Mouse (Mus musculus): Measurements from ENCODE around the gene Zbed5.
"Not testable (repeated sequence)": the region's sequence is repeated elsewhere in the genome, so short reads cannot be mapped to it uniquely, and the experiment has no call there.

Zbed5 gene

GRCm38 (mm10) chr5:129895198-129896088 is at the start of gene Zbed5:
Gene Zbed5, plus strand, starts transcription at chr5:129895723.
- in situ Hi-C loops (cut with MboI, MseI): no loop called here

- in situ Hi-C loops (cut with MboI, MseI): loop anchor here (5.0 kb wide), 2 partner anchors 55 to 840 kb away; partner anchors contain the start of gene Stx2 (in 1 of the 2)
These were observed 48.6 kb upstream of the Zbed5 start, which contains the start of gene Sumf2 for GRCm38 (mm10) chr5:129846752-129847557. Gene Sumf2, plus strand, starts transcription at chr5:129846986.

- in situ Hi-C loops (cut with MboI, MseI): loop anchor here (5.0 kb wide), 2 partner anchors 55 to 840 kb away; partner anchors contain the start of gene Stx2 (in 1 of the 2)
These were observed 48.0 kb upstream of the Zbed5 start for GRCm38 (mm10) chr5:129847558-129847820.

GRCm38 (mm10) chr5:129855163-129855562 is 40.4 kb upstream of the Zbed5 start:
- in situ Hi-C loops (cut with MboI, MseI): loop anchor here in 1 of 2 experiments (25.0 kb wide), 1 partner anchor 668 kb away; no protein-coding TSS in a partner anchor

GRCm38 (mm10) chr5:129856414-129856813 is 39.1 kb upstream of the Zbed5 start:
- in situ Hi-C loops (cut with MboI, MseI): loop anchor here in 1 of 2 experiments (25.0 kb wide), 1 partner anchor 669 kb away; no protein-coding TSS in a partner anchor

- in situ Hi-C loops (cut with MboI, MseI): loop anchor here in 1 of 2 experiments (10.0 to 25.0 kb wide), 2 partner anchors 258 to 675 kb away; no protein-coding TSS in a partner anchor
These were observed 33.2 kb upstream of the Zbed5 start for GRCm38 (mm10) chr5:129862325-129862724.

- in situ Hi-C loops (cut with MboI, MseI): loop anchor here in 1 of 2 experiments (10.0 to 25.0 kb wide), 2 partner anchors 260 to 677 kb away; no protein-coding TSS in a partner anchor
These were observed 31.1 kb upstream of the Zbed5 start for GRCm38 (mm10) chr5:129864467-129864866.

- in situ Hi-C loops (cut with MboI, MseI): loop anchor here (5.0 to 25.0 kb wide), 3 partner anchors 261 to 679 kb away; no protein-coding TSS in a partner anchor
These were observed 29.7 kb upstream of the Zbed5 start for GRCm38 (mm10) chr5:129865841-129866240.

GRCm38 (mm10) chr5:129869238-129869995 is 26.1 kb upstream of the Zbed5 start:
- in situ Hi-C loops (cut with MboI, MseI): loop anchor here (5.0 to 25.0 kb wide), 3 partner anchors 265 to 682 kb away; no protein-coding TSS in a partner anchor

- in situ Hi-C loops (cut with MboI, MseI): loop anchor here in 1 of 2 experiments (25.0 kb wide), 1 partner anchor 684 kb away; no protein-coding TSS in a partner anchor
These were observed 24.3 kb upstream of the Zbed5 start for GRCm38 (mm10) chr5:129871238-129871637.

GRCm38 (mm10) chr5:129873942-129874341 is 21.6 kb upstream of the Zbed5 start:
- in situ Hi-C loops (cut with MboI, MseI): loop anchor here in 1 of 2 experiments (25.0 kb wide), 1 partner anchor 687 kb away; no protein-coding TSS in a partner anchor

GRCm38 (mm10) chr5:129875098-129875497 is 20.4 kb upstream of the Zbed5 start:
- in situ Hi-C loops (cut with MboI, MseI): no loop called here

- in situ Hi-C loops (cut with MboI, MseI): no loop called here
These were observed 17.6 kb upstream of the Zbed5 start for GRCm38 (mm10) chr5:129877731-129878455.

GRCm38 (mm10) chr5:129878946-129879345 is 16.6 kb upstream of the Zbed5 start:
- in situ Hi-C loops (cut with MboI, MseI): no loop called here

GRCm38 (mm10) chr5:129879888-129880287 is 15.6 kb upstream of the Zbed5 start:
- in situ Hi-C loops (cut with MboI, MseI): no loop called here

- in situ Hi-C loops (cut with MboI, MseI): no loop called here
These were observed 9.3 kb upstream of the Zbed5 start for GRCm38 (mm10) chr5:129886271-129886670.

- in situ Hi-C loops (cut with MboI, MseI): no loop called here
These were observed 8.4 kb upstream of the Zbed5 start, which contains the start of gene Chchd2 for GRCm38 (mm10) chr5:129886911-129887636. Gene Chchd2, minus strand, starts transcription at chr5:129887470.

- in situ Hi-C loops (cut with MboI, MseI): not testable (repeated sequence)
These were observed 5.1 kb upstream of the Zbed5 start for GRCm38 (mm10) chr5:129890390-129890789.

- in situ Hi-C loops (cut with MboI, MseI): no loop called here
These were observed 2.9 kb downstream of the Zbed5 start, which contains the start of gene Phkg1 for GRCm38 (mm10) chr5:129898449-129898848. Gene Phkg1, minus strand, starts transcription at chr5:129898549.

All from T-helper 17 cell (primary cell).